Mouse (Mus musculus) CH12.LX (cell line): ENCODE results near the gene Mnt.

ENCODE experiments used
- CTCF ChIP-seq, 2 experiments: IDR thresholded peaks in 1 of 2; conservative IDR thresholded peaks in 1 of 2; 2 replicates each; pipeline ENCODE4 v1.5.1; 2011 to 2012; ENCODE audit warnings: low read depth in 2 of 2, low read length in 2 of 2, improper control_type of control experiment in 1 of 2, inconsistent platforms in 1 of 2, mild to moderate bottlenecking in 1 of 2, moderate library complexity in 1 of 2
- ELF1 ChIP-seq: IDR thresholded peaks from 2 replicates; pipeline ENCODE4 v1.6.1; 2014; ENCODE audit warnings: low read depth, mild to moderate bottlenecking, inconsistent platforms, low read length, improper control_type of control experiment
- EP300 ChIP-seq: IDR thresholded peaks from 2 replicates; pipeline ENCODE4 v1.6.1; 2011; ENCODE audit warnings: low read length, improper control_type of control experiment
- MEF2A ChIP-seq: IDR thresholded peaks from 2 replicates; pipeline ENCODE4 v1.6.1; 2014; ENCODE audit warnings: low read depth, mild to moderate bottlenecking, inconsistent platforms, low read length, improper control_type of control experiment, borderline replicate concordance
- MXI1 ChIP-seq: IDR thresholded peaks from 2 replicates; pipeline ENCODE4 v1.6.1; 2011; ENCODE audit warnings: mild to moderate bottlenecking, low read depth, low read length, improper control_type of control experiment
- MYC ChIP-seq: IDR thresholded peaks from 2 replicates; pipeline ENCODE4 v1.6.1; 2011; ENCODE audit warnings: low read depth, mild to moderate bottlenecking, improper control_type of control experiment, low read length
- NELFE ChIP-seq: IDR thresholded peaks from 2 replicates; pipeline ENCODE4 v1.6.1; 2011; ENCODE audit warnings: low read depth, low read length, improper control_type of control experiment
- POLR2A ChIP-seq: IDR thresholded peaks from 2 replicates; pipeline ENCODE4 v1.6.1; 2011; ENCODE audit warnings: low read depth, mild to moderate bottlenecking, improper control_type of control experiment, low read length
- POLR2AphosphoS2 ChIP-seq: IDR thresholded peaks from 2 replicates; pipeline ENCODE4 v1.6.1; 2011; ENCODE audit warnings: low read depth, low read length, improper control_type of control experiment
- TBP ChIP-seq: conservative IDR thresholded peaks from 2 replicates; pipeline ENCODE4 v1.6.1; 2011; ENCODE audit warnings: low read depth, low read length, improper control_type of control experiment
- UBTF ChIP-seq: IDR thresholded peaks from 2 replicates; pipeline ENCODE4 v1.6.1; 2012; ENCODE audit warnings: low read depth, mild to moderate bottlenecking, inconsistent platforms, low read length, improper control_type of control experiment, moderate library complexity
- USF2 ChIP-seq: conservative IDR thresholded peaks from 2 replicates; pipeline ENCODE4 v1.6.1; 2011; ENCODE audit warnings: low read depth, low read length, improper control_type of control experiment

DNA sequence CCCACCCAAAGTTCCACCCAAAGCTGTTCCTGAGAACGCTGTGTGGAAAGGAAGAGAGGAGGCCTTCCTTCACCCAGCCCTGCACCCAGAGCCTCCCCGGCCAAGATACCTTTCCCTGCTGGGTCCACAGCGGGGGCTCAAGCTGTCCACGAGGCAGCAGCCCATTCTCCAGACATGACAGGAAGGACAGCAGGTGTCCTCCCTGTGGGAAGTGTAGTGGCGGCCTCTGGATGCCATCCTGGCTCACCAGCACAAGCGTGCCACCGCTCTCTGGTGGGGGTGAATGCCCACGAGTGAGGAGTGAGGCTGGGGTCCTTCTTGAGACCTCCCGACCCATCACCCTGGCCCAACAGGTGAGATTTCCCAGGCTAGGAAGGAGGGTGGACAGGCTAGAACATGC, 34.5 kb downstream of the Mnt start:
- TF ChIP-seq TBP (no peak), POLR2AphosphoS2 (no peak), EP300 (no peak), POLR2A (no peak), NELFE (no peak), CTCF (conservative IDR thresholded peaks at IDR 0.05 in 1 of 2, IDR thresholded peaks at IDR 0.05 in 1 of 2; ENCODE audit: low read depth in 2 of 2, low read length in 2 of 2) (no peak), UBTF (no peak), MYC (no peak), MEF2A (no peak), ELF1 (no peak), USF2 (no peak), MXI1 (no peak)
